Mouse (Mus musculus): ENCODE data around the gene Rbp7. TPM values are rescaled to one million over a fixed set of nuclear protein-coding genes. Genes with fewer than 3 reads are reported as not detected.
"Not testable (repeated sequence)": the region's sequence is repeated elsewhere in the genome, so short reads cannot be mapped to it uniquely, and the experiment has no call there.

Rbp7 gene
- polyA plus RNA-seq, 1 experiment from 2014 or later, result 1.8 TPM

GRCm38 (mm10) chr4:149475096-149475495 is 20.3 kb upstream of the Rbp7 start:
- no peaks in the 10 kb centered on the region for H3K4me1 ChIP-seq (ENCODE audit: insufficient read depth, low read depth, low read length)
- 57% methylated on average over 7 of the region's 7 CpGs for whole genome bisulfite sequencing
- TF ChIP-seq EP300 (IDR thresholded peaks at IDR 0.05) (no peak), CTCF (IDR thresholded peaks at IDR 0.05) (no peak)

GRCm38 (mm10) chr4:149469557-149469956 is 14.8 kb upstream of the Rbp7 start:
- Histone ChIP-seq H3K27me3 (replicated peaks; ENCODE audit: insufficient read depth, low read length) (no peaks in the 10 kb centered on the region), H3K9ac (replicated peaks; ENCODE audit: low read depth) (no peak overlapping the region), H3K4me3 (ENCODE audit: low read depth, low read length) (no peak overlapping the region), H3K9me3 (ENCODE audit: low read length) (no peaks in the 10 kb centered on the region), H3K4me2 (replicated peaks; ENCODE audit: low read depth, low read length) (no peak overlapping the region), H3K4me1 (ENCODE audit: insufficient read depth, low read depth, low read length) (no peaks in the 10 kb centered on the region), H3K36me3 (ENCODE audit: insufficient read depth, low read length) (no peaks in the 10 kb centered on the region), H3K27ac (ENCODE audit: low read length) (no peak overlapping the region)
- 94% methylated on average over 3 of the region's 3 CpGs for WGBS
- ATAC-seq (no peak), DNase-seq (ENCODE audit: low spot score) (no peak)
- TF ChIP-seq EP300 (IDR thresholded peaks at IDR 0.05) (no peak), CTCF (IDR thresholded peaks at IDR 0.05) (no peak)

More at GRCm38 (mm10) chr4:149475096-149475495, 20.3 kb upstream of the Rbp7 start:
- no peak overlapping the region for H3K4me3 ChIP-seq (ENCODE audit: low read depth, low read length)
- H3K27ac ChIP-seq (ENCODE audit: low read length), result no peak overlapping the region
- H3K9ac ChIP-seq (replicated peaks; ENCODE audit: low read depth), result no peak overlapping the region
- DNase-seq (ENCODE audit: low spot score) (no peak), ATAC-seq (no peak)
- no peaks in the 10 kb centered on the region for H3K27me3 ChIP-seq (replicated peaks; ENCODE audit: insufficient read depth, low read length)
- no peaks in the 10 kb centered on the region for H3K36me3 ChIP-seq (ENCODE audit: insufficient read depth, low read length)
- no peak overlapping the region for H3K4me2 ChIP-seq (replicated peaks; ENCODE audit: low read depth, low read length)
- H3K9me3 ChIP-seq (ENCODE audit: low read length), result no peaks in the 10 kb centered on the region

- H3K9ac ChIP-seq (replicated peaks; ENCODE audit: low read depth), result no peak overlapping the region
- no peaks in the 10 kb centered on the region for H3K36me3 ChIP-seq (ENCODE audit: insufficient read depth, low read length)
- H3K27ac ChIP-seq (ENCODE audit: low read length), result no peak overlapping the region
- no peaks in the 10 kb centered on the region for H3K27me3 ChIP-seq (replicated peaks; ENCODE audit: insufficient read depth, low read length)
- TF ChIP-seq EP300 (IDR thresholded peaks at IDR 0.05) (no peak), CTCF (IDR thresholded peaks at IDR 0.05) (no peak)
- H3K9me3 ChIP-seq (ENCODE audit: low read length), result no peaks in the 10 kb centered on the region
- no peak overlapping the region for H3K4me2 ChIP-seq (replicated peaks; ENCODE audit: low read depth, low read length)
- DNase-seq (ENCODE audit: low spot score), result no peak
- H3K4me1 ChIP-seq (ENCODE audit: insufficient read depth, low read depth, low read length), result no peaks in the 10 kb centered on the region
- ATAC-seq, result no peak
- H3K4me3 ChIP-seq (ENCODE audit: low read depth, low read length), result no peak overlapping the region
- WGBS, result 57% methylated on average over 6 of the region's 6 CpGs
Observed at GRCm38 (mm10) chr4:149463435-149463950, 8.7 kb upstream of the Rbp7 start.

- Histone ChIP-seq H3K36me3 (ENCODE audit: insufficient read depth, low read length) (no peaks in the 10 kb centered on the region), H3K4me3 (ENCODE audit: low read depth, low read length) (no peak overlapping the region), H3K4me2 (replicated peaks; ENCODE audit: low read depth, low read length) (no peak overlapping the region), H3K27me3 (replicated peaks; ENCODE audit: insufficient read depth, low read length) (no peaks in the 10 kb centered on the region), H3K9ac (replicated peaks; ENCODE audit: low read depth) (no peak overlapping the region), H3K9me3 (ENCODE audit: low read length) (no peaks in the 10 kb centered on the region), H3K27ac (ENCODE audit: low read length) (no peak overlapping the region), H3K4me1 (ENCODE audit: insufficient read depth, low read depth, low read length) (no peaks in the 10 kb centered on the region)
- no peak for ATAC-seq
- TF ChIP-seq CTCF (IDR thresholded peaks at IDR 0.05) (no peak), EP300 (IDR thresholded peaks at IDR 0.05) (no peak)
- WGBS, result 69% methylated on average over 6 of the region's 6 CpGs
- DNase-seq (ENCODE audit: low spot score), result no peak
Observed at GRCm38 (mm10) chr4:149462305-149462971, 7.7 kb upstream of the Rbp7 start.

GRCm38 (mm10) chr4:149461579-149462304 is 7.0 kb upstream of the Rbp7 start:
- no peaks in the 10 kb centered on the region for H3K9me3 ChIP-seq (ENCODE audit: low read length)
- ATAC-seq (peak; percentile 35; the same call in 1 of the 2 replicates), DNase-seq (ENCODE audit: low spot score) (peak; percentile 32)
- H3K4me1 ChIP-seq (ENCODE audit: insufficient read depth, low read depth, low read length), result no peaks in the 10 kb centered on the region
- 40% methylated on average over 5 of the region's 7 CpGs for WGBS
- no peak overlapping the region for H3K9ac ChIP-seq (replicated peaks; ENCODE audit: low read depth)
- no peak for TF ChIP-seq CTCF (IDR thresholded peaks at IDR 0.05)
- no peak for TF ChIP-seq EP300 (IDR thresholded peaks at IDR 0.05)
- H3K4me3 ChIP-seq (ENCODE audit: low read depth, low read length), result no peak overlapping the region
- no peak overlapping the region for H3K27ac ChIP-seq (ENCODE audit: low read length)
- no peak overlapping the region for H3K4me2 ChIP-seq (replicated peaks; ENCODE audit: low read depth, low read length)
- H3K36me3 ChIP-seq (ENCODE audit: insufficient read depth, low read length), result no peaks in the 10 kb centered on the region
- H3K27me3 ChIP-seq (replicated peaks; ENCODE audit: insufficient read depth, low read length), result no peaks in the 10 kb centered on the region

- not testable (repeated sequence) for ATAC-seq; H3K9ac ChIP-seq (replicated peaks; ENCODE audit: low read depth); H3K4me2 ChIP-seq (replicated peaks; ENCODE audit: low read depth, low read length); H3K27ac ChIP-seq (ENCODE audit: low read length); H3K36me3 ChIP-seq (ENCODE audit: insufficient read depth, low read length); DNase-seq (ENCODE audit: low spot score); H3K27me3 ChIP-seq (replicated peaks; ENCODE audit: insufficient read depth, low read length); H3K9me3 ChIP-seq (ENCODE audit: low read length); H3K4me1 ChIP-seq (ENCODE audit: insufficient read depth, low read depth, low read length); H3K4me3 ChIP-seq (ENCODE audit: low read depth, low read length)
- 90% methylated on average over 2 of the region's 2 CpGs for WGBS
- peak; percentile 47 for TF ChIP-seq CTCF (IDR thresholded peaks at IDR 0.05)
Observed at GRCm38 (mm10) chr4:149460475-149460874, 5.7 kb upstream of the Rbp7 start.

Data from lung, postnatal 0 days (tissue).